Mouse (Mus musculus) NIH3T3 (cell line): ENCODE measurements at regions not wholly inside any gene's neighbourhood (a gene's known extent, or its start where the extent isn't known, plus 50 kb on each side); places are given as distances from the start of the nearest gene placed in this dataset.

ENCODE experiments used
- DNase-seq: peaks from one replicate; pipeline ENCODE4 v3.0.0-alpha.2; 2012; ENCODE audit warnings: low read depth

DNA sequence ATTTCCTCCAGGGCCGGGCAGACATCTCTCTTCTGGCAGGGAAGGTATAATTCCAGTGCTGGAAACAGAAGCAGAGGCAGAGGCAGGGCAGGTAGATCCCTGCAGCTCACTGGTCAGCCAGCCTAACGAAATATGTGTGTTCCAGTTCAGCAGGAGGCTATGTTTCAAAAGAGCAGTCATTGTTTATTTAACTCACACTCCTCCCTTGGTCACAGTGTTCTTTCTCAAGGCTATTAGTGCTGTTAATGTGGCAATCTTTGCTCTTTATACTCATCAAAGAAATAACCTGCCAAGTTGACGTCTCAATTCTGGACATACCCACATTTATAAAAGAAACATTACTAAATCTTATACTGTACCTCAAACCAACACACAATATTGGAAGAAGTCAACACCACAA lies 253.3 kb upstream of the Adgrl3 start:
- no peak for DNase-seq

- no peak for DNase-seq
Measured at GRCm38 (mm10) chr5:80783892-80784291, 236.0 kb upstream of the Adgrl3 start.

DNA sequence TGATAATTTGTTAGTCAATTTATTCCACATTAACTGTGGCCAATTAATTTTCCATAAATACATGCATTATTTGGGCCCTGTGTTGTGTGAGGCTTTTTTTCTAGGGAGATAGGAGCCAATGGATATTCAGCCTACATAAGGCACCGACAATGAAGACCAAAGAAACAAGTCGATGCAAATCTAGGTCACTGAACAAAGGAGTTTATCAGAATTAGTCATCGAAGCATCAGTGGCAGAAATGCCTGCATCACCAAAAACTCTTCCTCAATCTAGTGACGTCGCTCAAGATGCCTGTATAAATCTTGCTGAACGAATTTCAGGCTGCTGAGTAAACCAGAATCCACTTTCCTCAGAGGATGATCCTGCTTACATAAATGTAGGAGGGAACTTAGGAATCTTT lies 235.2 kb upstream of the Adgrl3 start:
- no peak for DNase-seq

- no peak for DNase-seq
Measured at GRCm38 (mm10) chr5:80791658-80792057, 228.3 kb upstream of the Adgrl3 start.

- no peak for DNase-seq
Measured at GRCm38 (mm10) chr5:80799777-80800176, 220.2 kb upstream of the Adgrl3 start.

GRCm38 (mm10) chr5:80812917-80813316 lies 207.0 kb upstream of the Adgrl3 start:
- DNase-seq: no peak

DNA sequence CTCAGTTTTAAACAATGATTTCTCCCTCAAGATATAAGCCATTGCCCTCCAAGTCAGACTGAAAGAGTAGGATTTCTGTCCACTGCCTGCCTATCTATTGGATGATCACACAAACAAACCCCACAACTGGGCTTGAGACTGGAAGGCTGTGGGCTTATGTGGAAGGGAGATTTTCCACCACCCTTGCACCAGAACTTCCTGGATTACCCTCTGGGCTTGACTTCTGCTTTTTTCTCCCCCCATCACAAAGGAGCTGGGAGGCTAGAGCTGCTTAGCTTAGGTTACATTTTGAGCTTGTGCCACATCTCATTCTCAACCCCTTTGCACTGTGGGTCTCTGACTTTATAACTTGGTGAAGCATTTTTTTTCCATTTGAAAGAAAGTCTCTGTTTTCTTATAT lies 200.7 kb upstream of the Adgrl3 start:
- DNase-seq: no peak

GRCm38 (mm10) chr5:80842531-80842930 lies 177.4 kb upstream of the Adgrl3 start:
- peak; percentile 46 for DNase-seq

DNA sequence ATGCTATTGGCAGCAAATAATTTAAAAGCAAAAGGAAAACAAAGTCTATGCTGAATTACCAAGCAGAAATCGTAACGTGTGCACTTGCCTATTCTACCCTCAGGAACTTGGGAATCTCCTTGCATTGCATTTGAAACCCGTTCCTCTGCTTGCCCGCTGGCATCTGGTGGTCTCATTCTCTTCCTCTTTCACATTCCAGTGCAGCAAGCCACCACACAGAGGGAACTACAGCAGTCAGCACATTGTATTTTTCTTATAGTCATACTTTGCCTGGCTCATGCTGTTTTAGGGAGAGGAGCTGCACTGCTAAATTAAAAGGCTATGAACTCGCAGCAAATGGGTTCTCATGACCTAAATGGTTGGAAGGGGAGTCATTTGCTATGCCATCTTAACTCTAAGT lies 164.9 kb upstream of the Adgrl3 start:
- DNase-seq: no peak

DNA sequence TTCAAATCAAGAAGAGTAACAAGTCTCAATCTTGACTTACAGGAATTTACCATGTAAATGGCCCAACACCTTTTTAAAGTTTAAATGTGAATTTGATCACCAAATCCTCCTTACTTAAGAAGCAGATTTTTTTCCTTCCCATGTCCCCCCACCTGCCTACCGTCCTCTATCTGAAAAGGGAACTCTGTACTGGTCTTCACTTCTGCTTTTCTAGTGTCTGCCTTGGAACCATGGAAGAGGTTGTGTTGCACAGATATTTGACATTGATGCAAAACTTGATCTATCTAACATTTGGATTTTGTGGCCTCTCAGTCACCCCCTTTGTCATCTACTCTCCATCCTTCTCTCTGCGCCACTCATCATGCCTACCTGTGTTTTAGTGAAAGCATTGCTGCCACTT lies 143.3 kb upstream of the Adgrl3 start:
- DNase-seq: no peak

DNA sequence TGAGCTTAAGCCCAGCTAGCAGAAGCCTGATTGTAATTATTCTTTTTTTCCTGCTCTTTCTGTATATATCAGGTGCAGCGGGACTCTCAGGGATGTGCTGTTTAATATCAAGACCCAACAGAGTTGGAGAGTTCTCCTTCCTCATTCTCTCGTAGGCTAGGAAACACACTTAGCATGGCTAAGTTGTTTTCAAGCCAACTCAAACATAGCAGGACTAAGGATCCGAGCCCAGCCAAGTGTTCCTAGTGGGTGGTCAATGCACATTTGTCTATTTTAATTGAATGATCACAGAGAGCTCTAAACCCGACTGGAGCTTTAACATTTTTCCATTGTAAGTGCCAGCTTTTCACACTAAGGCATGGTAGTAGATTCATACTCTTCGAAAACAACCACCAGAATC lies 121.7 kb upstream of the Adgrl3 start:
- DNase-seq: no peak

DNA sequence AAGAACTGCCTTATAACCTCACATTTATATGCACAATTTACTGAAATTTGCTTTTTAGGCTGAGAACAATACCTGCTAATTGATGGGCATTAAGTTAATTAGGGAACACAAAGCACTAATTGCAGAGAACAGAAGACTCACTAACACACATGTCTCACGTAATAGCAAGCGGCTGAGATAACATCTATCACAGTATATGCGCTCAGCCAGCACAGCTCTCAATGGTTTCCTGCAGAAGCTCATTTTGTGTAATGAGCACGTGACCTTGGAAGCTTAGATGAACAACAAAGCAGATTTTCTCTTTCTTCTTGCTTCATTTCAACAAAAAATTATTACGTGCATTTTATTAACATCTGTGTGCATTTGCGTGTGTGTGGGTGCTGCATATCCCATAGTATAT lies 111.2 kb upstream of the Adgrl3 start:
- no peak for DNase-seq

DNA sequence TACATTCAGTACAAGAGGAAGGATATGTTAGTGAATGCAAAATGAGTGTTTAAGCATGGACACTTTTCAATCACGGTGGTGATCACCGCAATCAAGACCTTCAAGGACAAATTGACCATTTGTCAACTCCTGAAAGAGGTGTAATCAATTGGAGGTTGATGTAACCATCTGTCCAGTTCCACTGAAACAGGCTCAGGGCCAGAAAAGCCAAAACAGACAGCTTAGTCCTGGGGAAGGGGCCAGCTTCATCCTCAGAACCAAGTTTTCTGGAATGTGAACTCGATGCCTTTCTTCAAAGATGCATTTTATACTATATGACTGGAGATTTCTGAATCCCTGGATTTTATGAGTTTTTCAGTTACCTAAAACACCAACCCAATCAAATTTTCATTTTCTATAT lies 81.1 kb upstream of the Adgrl3 start:
- DNase-seq: no peak

GRCm38 (mm10) chr5:80951861-80952599 lies 67.9 kb upstream of the Adgrl3 start:
- DNase-seq: no peak

GRCm38 (mm10) chr5:80952600-80953218 lies 67.2 kb upstream of the Adgrl3 start:
- no peak for DNase-seq
